Mouse (Mus musculus) stomach, postnatal 0 days (tissue): ENCODE data around the gene Ugt2a1.

Experiments used
- CTCF ChIP-seq: IDR thresholded peaks from 2 replicates; pipeline ENCODE4 v1.5.1; 2016; ENCODE audit warnings: antibody characterized with exemption, low read depth, mild to moderate bottlenecking, moderate library complexity
- EP300 ChIP-seq: optimal IDR thresholded peaks from 2 replicates; pipeline ENCODE3; 2016; ENCODE audit warnings: antibody characterized with exemption

DNA sequence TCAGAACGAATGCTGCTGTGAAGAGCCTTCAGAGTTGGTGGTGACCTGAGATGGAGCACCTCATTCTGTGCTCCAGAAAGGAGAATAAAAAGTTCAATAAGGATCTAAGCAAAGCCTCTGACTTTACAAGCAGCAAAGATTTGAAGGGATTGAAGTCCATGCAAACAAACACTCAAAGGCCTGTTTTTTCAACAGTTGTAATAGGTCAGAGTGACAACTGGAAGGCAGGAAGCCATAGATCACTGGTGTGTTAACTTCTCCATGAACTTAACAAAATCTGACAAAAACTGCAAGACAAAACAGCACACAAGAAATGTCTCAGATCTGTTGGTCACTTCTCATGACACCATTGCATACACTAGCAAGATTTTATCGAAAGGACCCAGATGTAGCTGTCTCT is 47.4 kb upstream of the Ugt2a1 start, which contains the start of gene Sult1b1:
- no peak for TF ChIP-seq CTCF
- TF ChIP-seq EP300 = no peak
